Mouse (Mus musculus) liver, postnatal 0 days (tissue): Measurements from ENCODE around the gene Sp7. TPM values are rescaled to one million over a fixed set of nuclear protein-coding genes. Genes with fewer than 3 reads are reported as not detected.
"Not testable (repeated sequence)": the region's sequence is repeated elsewhere in the genome, so short reads cannot be mapped to it uniquely, and the experiment has no call there.

ENCODE experiments used
- ATAC-seq: fragments of 200-750 bp; cut with Nextera tagmentation; 2 replicates; pipeline ENCODE4 v1.8.0; 2017; ENCODE audit warnings: mild to moderate bottlenecking, moderate library complexity
- DNase-seq: peaks from one replicate; pipeline ENCODE4 v3.0.0-alpha.2; 2016
- H3K27ac ChIP-seq: fragments of 300-500 bp; sonication (generic); 2 replicates; pipeline ENCODE4 v1.5.1; 2014; ENCODE audit warnings: antibody characterized with exemption, moderate library complexity, mild to moderate bottlenecking, low read depth
- H3K27me3 ChIP-seq: fragments of 300-500 bp; sonication (generic); 2 replicates; pipeline ENCODE4 v1.6.1; 2014; ENCODE audit warnings: low read length, control low read depth, mixed read lengths; ENCODE audit not compliant: insufficient read depth
- H3K36me3 ChIP-seq: fragments of 300-500 bp; sonication (generic); replicated peaks from 2 replicates; pipeline ENCODE4 v1.6.1; 2014; ENCODE audit warnings: mild to moderate bottlenecking, control low read depth, low read length, moderate library complexity, mixed read lengths; ENCODE audit not compliant: insufficient read depth
- H3K4me1 ChIP-seq: fragments of 300-500 bp; sonication (generic); 2 replicates; pipeline ENCODE4 v1.6.1; 2014; ENCODE audit warnings: antibody characterized with exemption, mild to moderate bottlenecking, control low read depth; ENCODE audit not compliant: insufficient read depth
- H3K4me2 ChIP-seq: fragments of 300-500 bp; sonication (generic); 2 replicates; pipeline ENCODE4 v1.6.1; 2014; ENCODE audit warnings: low read depth, mild to moderate bottlenecking, low read length, moderate library complexity, mixed read lengths
- H3K4me3 ChIP-seq: fragments of 300-500 bp; sonication (generic); 2 replicates; pipeline ENCODE4 v1.5.1; 2014; ENCODE audit warnings: low read depth, low read length
- H3K9ac ChIP-seq: fragments of 300-500 bp; sonication (generic); replicated peaks from 2 replicates; pipeline ENCODE4 v1.6.1; 2014; ENCODE audit warnings: mild to moderate bottlenecking, moderate library complexity
- H3K9me3 ChIP-seq: fragments of 300-500 bp; sonication (generic); 2 replicates; pipeline ENCODE4 v1.6.1; 2016; ENCODE audit warnings: mild to moderate bottlenecking, control low read depth, low read length, mixed read lengths
- CTCF ChIP-seq: sonication (generic); IDR thresholded peaks from 2 replicates; pipeline ENCODE4 v1.5.1; 2016; ENCODE audit warnings: antibody characterized with exemption, low read depth
- EP300 ChIP-seq: IDR thresholded peaks from 2 replicates; pipeline ENCODE4 v1.6.1; 2016; ENCODE audit warnings: antibody characterized with exemption, low read depth, mild to moderate bottlenecking
- WGBS: fragments of 180-500 bp; shearing (Covaris S2); extraction: QIAGEN DNeasy Blood & Tissue Kit; methylation state at CpG from one replicate; pipeline ENCODE4 v1.1.7; 2014; ENCODE audit not compliant: insufficient replicate concordance; 5-methylcytosine and 5-hydroxymethylcytosine counted together
- polyA plus RNA-seq: library from polyadenylated mRNA; unstranded; fragments of >200 nt; fragmentation: Nextera tagmentation; extraction: Ambion mirVana; gene quantifications from 2 replicates; pipeline ENCODE4 v1.2.1, GENCODE M21; 2015

Sp7 gene
- polyA plus RNA-seq, 1 experiment from 2014 or later = not detected

DNA sequence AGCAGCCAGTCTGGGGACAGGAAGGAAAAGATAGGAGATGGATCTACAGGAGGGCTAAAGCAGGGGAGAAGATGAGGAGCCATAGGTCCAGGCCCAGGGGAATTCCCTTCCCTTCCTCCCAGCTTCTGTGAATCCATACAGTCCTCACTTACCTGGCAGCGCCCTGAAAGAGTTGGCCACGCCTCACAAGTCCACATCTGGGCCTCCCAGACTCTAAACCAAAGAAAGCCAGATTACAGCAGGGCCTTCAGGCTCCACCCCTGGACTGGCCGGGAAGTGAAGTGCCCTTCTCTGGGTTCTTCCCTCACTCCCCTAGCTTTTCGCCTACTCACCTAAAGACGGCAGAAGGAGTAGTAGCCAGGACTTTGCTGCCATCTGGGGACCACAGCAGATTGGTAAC, 27.4 kb downstream of the Sp7 start:
- Histone ChIP-seq H3K27me3 (no peaks in the 10 kb centered on the region), H3K27ac (no peak overlapping the region), H3K4me2 (no peak overlapping the region), H3K4me3 (no peak overlapping the region), H3K4me1 (no peaks in the 10 kb centered on the region), H3K9me3 (no peaks in the 10 kb centered on the region), H3K9ac (no peak overlapping the region), H3K36me3 (peaks cover 45% of the 10 kb centered on the region)
- TF ChIP-seq EP300 (no peak), CTCF (no peak)
- 65% methylated on average over 5 of the region's 5 CpGs for WGBS
- ATAC-seq (no peak), DNase-seq (no peak)

DNA sequence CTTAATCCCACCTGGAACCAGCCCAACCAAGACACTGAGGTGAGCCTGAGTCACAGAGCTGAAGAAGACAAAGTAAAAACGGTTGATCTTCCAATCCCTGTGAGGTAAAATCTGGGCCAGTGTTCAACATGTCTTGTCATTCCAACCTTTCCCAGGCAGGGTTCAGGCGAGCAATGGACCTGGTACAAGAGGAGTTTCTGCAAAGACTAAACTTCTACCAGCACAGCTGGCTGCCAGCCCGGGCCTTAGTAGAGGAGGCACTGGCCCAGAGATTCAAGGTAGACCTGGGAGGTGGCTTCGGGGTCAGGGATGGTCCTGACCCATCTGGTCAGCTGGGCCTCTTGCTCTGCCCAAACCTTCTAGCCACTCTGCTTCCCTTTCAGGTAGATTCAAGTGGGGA, 30.0 kb downstream of the Sp7 start:
- Histone ChIP-seq H3K27me3 (no peaks in the 10 kb centered on the region), H3K36me3 (peaks cover 56% of the 10 kb centered on the region), H3K9me3 (no peaks in the 10 kb centered on the region), H3K4me2 (no peak overlapping the region), H3K4me1 (peaks cover 10% of the 10 kb centered on the region), H3K4me3 (no peak overlapping the region), H3K27ac (no peak overlapping the region), H3K9ac (no peak overlapping the region)
- no peak for TF ChIP-seq EP300
- no peak for DNase-seq
- ATAC-seq = no peak
- WGBS = 80% methylated on average over 4 of the region's 4 CpGs

DNA sequence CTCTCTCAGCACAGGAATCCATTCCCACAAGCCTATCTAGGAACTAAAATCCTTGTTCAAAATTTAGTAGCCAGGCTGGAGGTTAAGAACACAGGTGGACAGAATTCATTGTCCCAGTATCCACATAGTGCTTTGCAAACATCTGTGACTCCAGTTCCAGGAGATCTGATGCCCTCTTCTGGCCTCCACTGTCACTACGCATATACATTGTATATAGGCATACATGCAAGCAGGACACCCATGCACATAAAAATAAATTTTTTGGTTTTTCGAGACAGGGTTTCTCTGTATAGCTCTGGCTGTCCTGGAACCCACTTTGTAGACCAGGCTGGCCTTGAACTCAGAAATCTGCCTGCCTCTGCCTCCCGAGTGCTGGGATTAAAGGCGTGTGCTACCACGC, 31.1 kb downstream of the Sp7 start:
- peaks cover 15% of the 10 kb centered on the region for H3K4me1 ChIP-seq
- H3K27ac ChIP-seq, H3K9me3 ChIP-seq, H3K9ac ChIP-seq, ATAC-seq, H3K27me3 ChIP-seq, H3K4me3 ChIP-seq, H3K4me2 ChIP-seq, DNase-seq: not testable (repeated sequence)
- peaks cover 56% of the 10 kb centered on the region for H3K36me3 ChIP-seq
- WGBS = 79% methylated on average over 5 of the region's 5 CpGs
- TF ChIP-seq CTCF = peak; percentile 56

DNA sequence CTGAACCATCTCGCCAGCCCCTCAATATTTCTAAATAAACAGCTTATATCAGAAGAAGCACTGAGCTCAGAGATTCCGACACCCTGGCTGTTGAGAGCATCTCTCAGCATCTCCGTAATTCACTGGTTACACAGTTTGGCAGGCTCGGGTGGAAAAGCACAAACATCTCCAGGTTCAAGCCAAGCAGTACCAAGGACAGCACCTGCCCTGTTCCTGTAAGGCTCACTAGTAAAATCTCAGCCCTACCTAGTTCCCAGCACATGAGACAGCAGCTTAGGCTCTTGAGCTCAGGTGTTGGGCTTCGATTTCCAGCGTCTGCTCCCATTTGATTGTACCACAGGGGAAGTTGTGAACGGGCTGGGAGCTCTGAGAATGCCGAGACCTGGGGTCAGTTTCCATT, 31.7 kb downstream of the Sp7 start:
- WGBS = 82% methylated on average over 8 of the region's 8 CpGs
- no peaks in the 10 kb centered on the region for H3K9me3 ChIP-seq
- no peaks in the 10 kb centered on the region for H3K27me3 ChIP-seq
- H3K4me1 ChIP-seq = peaks cover 15% of the 10 kb centered on the region
- no peak overlapping the region for H3K9ac ChIP-seq
- no peak for DNase-seq
- H3K4me2 ChIP-seq = no peak overlapping the region
- TF ChIP-seq CTCF = no peak
- H3K27ac ChIP-seq = no peak overlapping the region
- no peak overlapping the region for H3K4me3 ChIP-seq
- peaks cover 58% of the 10 kb centered on the region for H3K36me3 ChIP-seq
- no peak for ATAC-seq

DNA sequence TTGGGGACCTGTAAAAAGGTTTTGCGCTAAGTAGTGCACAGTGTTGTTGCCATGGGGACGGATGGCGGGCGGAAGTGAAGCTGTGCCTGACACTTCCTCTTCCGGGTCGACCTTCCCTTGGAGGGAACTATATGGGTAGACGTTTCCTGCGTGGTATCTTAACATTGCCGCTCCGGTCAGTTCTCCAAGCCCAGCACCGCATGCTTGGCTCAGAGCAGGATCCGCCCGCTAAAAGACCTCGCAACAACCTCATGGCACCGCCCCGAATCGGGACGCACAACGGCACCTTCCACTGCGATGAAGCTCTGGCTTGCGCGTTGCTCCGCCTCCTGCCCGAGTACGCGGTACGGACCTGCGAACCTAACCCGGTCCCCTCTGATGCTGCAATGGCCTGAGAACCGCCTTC, 35.4 kb downstream of the Sp7 start, which contains the start of gene Myg1:
Myg1 (plus strand) TSS at position 100 of the 406 bp plus-strand sequence.
- DNase-seq (peak; percentile 86), ATAC-seq (peak; percentile 94)
- under 1% methylated on average over 30 of the region's 30 CpGs for WGBS
- Histone ChIP-seq H3K4me1 (peaks cover 20% of the 10 kb centered on the region), H3K9ac (peak within 1 kb of the TSS; percentile 80), H3K36me3 (peaks cover 41% of the 10 kb centered on the region), H3K27ac (peak within 1 kb of the TSS; percentile 70), H3K4me3 (peak within 1 kb of the TSS; percentile 86), H3K27me3 (no peaks in the 10 kb centered on the region), H3K9me3 (no peaks in the 10 kb centered on the region), H3K4me2 (peak within 1 kb of the TSS; percentile 98)
- TF ChIP-seq CTCF = no peak
- no peak for TF ChIP-seq EP300

DNA sequence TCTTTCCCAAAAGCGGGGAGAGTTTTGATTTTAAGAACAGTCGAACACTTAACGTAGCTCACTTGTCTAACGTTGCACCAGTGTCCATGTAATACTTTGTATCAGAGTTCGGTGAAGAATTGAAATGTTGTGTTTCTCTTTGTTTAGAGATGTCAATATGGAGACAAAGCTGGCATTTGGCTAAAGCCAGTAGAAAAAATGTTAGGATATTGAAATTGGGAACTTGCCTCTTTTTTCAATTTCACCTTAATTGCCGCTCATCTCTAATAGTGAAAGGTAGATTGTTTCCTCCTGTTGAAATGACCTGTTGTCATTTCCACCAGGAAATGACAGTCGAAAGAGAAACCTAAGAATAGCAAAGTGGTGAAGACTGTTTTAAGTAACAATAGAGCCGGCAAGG, 40.1 kb downstream of the Sp7 start:
- Histone ChIP-seq H3K4me3 (peak overlapping the region; percentile 83), H3K27me3 (no peaks in the 10 kb centered on the region), H3K9me3 (no peaks in the 10 kb centered on the region), H3K27ac (no peak overlapping the region), H3K4me1 (peaks cover 10% of the 10 kb centered on the region), H3K36me3 (peaks cover 29% of the 10 kb centered on the region), H3K9ac (peak overlapping the region; percentile 82), H3K4me2 (peak overlapping the region; percentile 79)
- ATAC-seq = no peak
- WGBS = 47% methylated on average over 8 of the region's 8 CpGs
- DNase-seq = no peak
- TF ChIP-seq EP300 (no peak), CTCF (no peak)

DNA sequence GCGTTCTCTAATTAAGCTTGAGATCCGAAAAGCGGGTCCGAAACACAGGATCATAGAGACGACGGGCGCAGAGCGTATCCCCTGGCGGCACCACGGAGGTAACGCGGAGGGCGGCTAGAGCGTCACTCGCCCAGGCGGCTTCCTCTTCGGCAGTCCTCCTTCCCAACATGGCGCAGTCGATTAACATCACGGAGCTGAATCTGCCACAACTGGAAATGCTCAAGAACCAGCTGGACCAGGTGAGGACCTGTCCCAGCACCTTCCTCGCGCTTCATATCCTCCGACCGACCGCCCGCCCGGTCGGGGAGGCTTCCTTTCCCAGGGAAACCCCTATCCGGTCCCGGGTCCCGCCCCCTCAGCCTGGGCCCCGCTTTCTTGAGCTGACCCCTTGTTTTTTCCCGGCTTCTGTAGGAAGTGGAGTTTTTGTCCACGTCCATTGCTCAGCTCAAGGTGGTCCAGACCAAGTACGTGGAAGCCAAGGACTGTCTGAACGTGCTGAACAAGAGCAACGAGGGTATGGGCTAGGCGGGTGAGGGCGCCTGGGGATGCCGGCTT, 40.9 kb downstream of the Sp7 start, which contains the start of gene Pfdn5:
Pfdn5 (plus strand) TSS at position 95 of the 555 bp plus-strand sequence.
- peak; percentile 89 for DNase-seq
- Histone ChIP-seq H3K4me2 (peak within 1 kb of the TSS; percentile 79), H3K27ac (peak within 1 kb of the TSS; percentile 55), H3K4me1 (peaks cover 7% of the 10 kb centered on the region; the same call in 1 of the 2 replicates), H3K36me3 (peaks cover 29% of the 10 kb centered on the region), H3K9ac (peak within 1 kb of the TSS; percentile 82), H3K9me3 (no peaks in the 10 kb centered on the region), H3K4me3 (peak within 1 kb of the TSS; percentile 83), H3K27me3 (no peaks in the 10 kb centered on the region)
- TF ChIP-seq EP300 (no peak), CTCF (peak; percentile 65)
- ATAC-seq = peak; percentile 95
- WGBS = under 1% methylated on average over 40 of the region's 40 CpGs
